Mouse (Mus musculus) myocyte (in vitro differentiated cells): ENCODE results near the gene Iffo1. TPM values are rescaled to one million over a fixed set of nuclear protein-coding genes. Genes with fewer than 3 reads are reported as not detected.

Source experiments
- H3K27me3 ChIP-seq: one replicate; pipeline ENCODE4 v1.6.1; 2011; ENCODE audit not compliant: control insufficient read depth, insufficient read depth, insufficient read length
- H3K36me3 ChIP-seq: one replicate; pipeline ENCODE4 v1.6.1; 2011; ENCODE audit not compliant: control insufficient read depth, insufficient read depth
- H3K4me2 ChIP-seq: one replicate; pipeline ENCODE4 v1.6.1; 2011; ENCODE audit warnings: low read depth, control low read depth
- H3K4me3 ChIP-seq: one replicate; pipeline ENCODE4 v1.5.1; 2011; ENCODE audit warnings: mild to moderate bottlenecking, control low read depth, moderate library complexity
- H3K79me2 ChIP-seq: one replicate; pipeline ENCODE4 v1.6.1; 2011; ENCODE audit not compliant: control insufficient read depth, insufficient read depth
- H3ac ChIP-seq: one replicate; pipeline ENCODE4 v1.6.1; 2011; ENCODE audit not compliant: control insufficient read depth, insufficient read length
- CEBPB ChIP-seq: IDR thresholded peaks from 2 replicates; pipeline ENCODE4 v1.6.1; 2011; ENCODE audit warnings: mild to moderate bottlenecking, moderate library complexity; ENCODE audit not compliant: poor library complexity, insufficient read depth, severe bottlenecking
- E2F4 ChIP-seq: IDR thresholded peaks from one replicate; pipeline ENCODE4 v1.6.1; 2011; ENCODE audit warnings: mild to moderate bottlenecking, control low read depth, moderate library complexity; ENCODE audit not compliant: insufficient read depth
- MAX ChIP-seq: IDR thresholded peaks from one replicate; pipeline ENCODE4 v1.6.1; 2011; ENCODE audit warnings: low read depth, mild to moderate bottlenecking, control low read depth
- MYOD1 ChIP-seq, 3 experiments: IDR thresholded peaks; one replicate each; pipeline ENCODE4 v1.6.1; 2011; ENCODE audit warnings: control low read depth in 2 of 3, low read depth in 2 of 3, mild to moderate bottlenecking in 2 of 3, moderate library complexity in 1 of 3; ENCODE audit not compliant: insufficient read length in 2 of 3, control insufficient read depth in 1 of 3
- MYOG ChIP-seq, 3 experiments: IDR thresholded peaks; one replicate each; pipeline ENCODE4 v1.6.1; 2011; ENCODE audit warnings: control low read depth in 2 of 3, low read depth in 2 of 3, mild to moderate bottlenecking in 2 of 3; ENCODE audit not compliant: insufficient read length in 2 of 3, control insufficient read depth in 1 of 3, insufficient read depth in 1 of 3
- POLR2A ChIP-seq: IDR thresholded peaks from one replicate; pipeline ENCODE4 v1.6.1; 2011; ENCODE audit warnings: low read depth, mild to moderate bottlenecking, control low read depth, moderate library complexity; ENCODE audit not compliant: insufficient read length
- POLR2AphosphoS2 ChIP-seq: IDR thresholded peaks from one replicate; pipeline ENCODE4 v1.6.1; 2011; ENCODE audit warnings: low read depth, control low read depth; ENCODE audit not compliant: insufficient read length
- REST ChIP-seq: IDR thresholded peaks from one replicate; pipeline ENCODE4 v1.6.1; 2011; ENCODE audit warnings: mild to moderate bottlenecking, control low read depth, moderate library complexity; ENCODE audit not compliant: insufficient read depth, insufficient read length
- SRF ChIP-seq: IDR thresholded peaks from one replicate; pipeline ENCODE4 v1.6.1; 2011; ENCODE audit warnings: low read depth; ENCODE audit not compliant: control insufficient read depth, insufficient read length
- TCF12 ChIP-seq: IDR thresholded peaks from one replicate; pipeline ENCODE4 v1.6.1; 2011; ENCODE audit warnings: mild to moderate bottlenecking, control low read depth; ENCODE audit not compliant: poor library complexity, insufficient read depth, severe bottlenecking
- TCF3 ChIP-seq: IDR thresholded peaks from one replicate; pipeline ENCODE4 v1.6.1; 2011; ENCODE audit warnings: low read depth, control low read depth; ENCODE audit not compliant: insufficient read length
- USF1 ChIP-seq: IDR thresholded peaks from one replicate; pipeline ENCODE4 v1.6.1; 2011; ENCODE audit warnings: low read depth, mild to moderate bottlenecking, control low read depth, moderate library complexity
- polyA plus RNA-seq: library from polyadenylated mRNA; unstranded; fragments of >200 nt; fragmentation: generic; extraction: Trizol; gene quantifications from one replicate; pipeline ENCODE4 v1.2.1, GENCODE M21; 2012; ENCODE audit warnings: missing spikeins

The Iffo1 gene
- 244 TPM for polyA plus RNA-seq

GRCm38 (mm10) chr6:125145001-125145400 is at the start of gene Iffo1:
TSS of gene Iffo1 (plus strand) at chr6:125145241.
- Histone ChIP-seq H3K4me3 (peak within 1 kb of the TSS; percentile 98), H3K27me3 (no peaks in the 10 kb centered on the region), H3K36me3 (peaks cover 12% of the 10 kb centered on the region), H3ac (peak within 1 kb of the TSS; percentile 60), H3K79me2 (peaks cover 19% of the 10 kb centered on the region), H3K4me2 (peak within 1 kb of the TSS; percentile 70)
- TF ChIP-seq MAX (no peak), REST (no peak), SRF (peak; percentile 24), CEBPB (no peak), TCF3 (no peak), POLR2A (peak; percentile 80), POLR2AphosphoS2 (peak; percentile 66)

GRCm38 (mm10) chr6:125095391-125096278 is 49.4 kb upstream of the Iffo1 start, which contains the start of gene Chd4:
TSS of gene Chd4 (plus strand) at chr6:125095981.
- TF ChIP-seq E2F4 (no peak), USF1 (no peak), POLR2AphosphoS2 (peak; percentile 91), TCF3 (no peak), CEBPB (no peak), TCF12 (no peak), REST (no peak), POLR2A (peak; percentile 92), MYOD1 (IDR thresholded peaks at IDR 0.05; ENCODE audit: control insufficient read depth in 1 of 3, insufficient read length in 2 of 3, low read depth in 2 of 3) (peak in 1 of 3 experiments; percentile 17)
- peaks cover 38% of the 10 kb centered on the region for H3K79me2 ChIP-seq
- H3K4me3 ChIP-seq, result peak within 1 kb of the TSS; percentile 100
- no peaks in the 10 kb centered on the region for H3K27me3 ChIP-seq
- H3K4me2 ChIP-seq, result peak within 1 kb of the TSS; percentile 91
- peak within 1 kb of the TSS; percentile 90 for H3ac ChIP-seq
- peaks cover 5% of the 10 kb centered on the region for H3K36me3 ChIP-seq

- Histone ChIP-seq H3K4me3 (peak overlapping the region; percentile 100), H3K79me2 (peaks cover 44% of the 10 kb centered on the region), H3K4me2 (peak overlapping the region; percentile 48), H3ac (peak overlapping the region; percentile 90), H3K36me3 (peaks cover 11% of the 10 kb centered on the region), H3K27me3 (no peaks in the 10 kb centered on the region)
- no peak for TF ChIP-seq REST
- TF ChIP-seq MYOG (IDR thresholded peaks at IDR 0.05; ENCODE audit: control insufficient read depth in 1 of 3, insufficient read depth in 1 of 3, insufficient read length in 2 of 3, low read depth in 2 of 3), result no peak
- no peak for TF ChIP-seq SRF
- TF ChIP-seq POLR2A, result no peak
- TF ChIP-seq MAX, result no peak
- TF ChIP-seq TCF12, result no peak
- TF ChIP-seq MYOD1 (IDR thresholded peaks at IDR 0.05; ENCODE audit: control insufficient read depth in 1 of 3, insufficient read length in 2 of 3, low read depth in 2 of 3), result no peak
- no peak for TF ChIP-seq USF1
- TF ChIP-seq POLR2AphosphoS2, result no peak
- no peak for TF ChIP-seq E2F4
- no peak for TF ChIP-seq TCF3
- no peak for TF ChIP-seq CEBPB
Observed at GRCm38 (mm10) chr6:125096279-125096596, 48.8 kb upstream of the Iffo1 start.

GRCm38 (mm10) chr6:125096597-125097345 is 48.3 kb upstream of the Iffo1 start:
- Histone ChIP-seq H3K36me3 (peaks cover 17% of the 10 kb centered on the region), H3K4me2 (peak overlapping the region; percentile 91), H3K79me2 (peaks cover 50% of the 10 kb centered on the region), H3K27me3 (no peaks in the 10 kb centered on the region), H3ac (peak overlapping the region; percentile 90), H3K4me3 (peak overlapping the region; percentile 100)
- TF ChIP-seq POLR2A (peak; percentile 59), TCF3 (no peak), USF1 (no peak), MYOG (IDR thresholded peaks at IDR 0.05; ENCODE audit: control insufficient read depth in 1 of 3, insufficient read depth in 1 of 3, insufficient read length in 2 of 3, low read depth in 2 of 3) (peak in 2 of 3 experiments; percentile 54 to 79), SRF (no peak), REST (no peak), E2F4 (no peak), TCF12 (no peak), POLR2AphosphoS2 (no peak), MYOD1 (IDR thresholded peaks at IDR 0.05; ENCODE audit: control insufficient read depth in 1 of 3, insufficient read length in 2 of 3, low read depth in 2 of 3) (peak in 2 of 3 experiments; percentile 23 to 71), MAX (no peak), CEBPB (no peak)
